Mouse (Mus musculus) G1E (cell line): ENCODE results near the gene Pitpnc1. TPM values are rescaled to one million over a fixed set of nuclear protein-coding genes. Genes with fewer than 3 reads are reported as not detected.

Source experiments
- ATAC-seq: 2 replicates; pipeline ENCODE4 v1.8.0; 2016; ENCODE audit warnings: mild to moderate bottlenecking; ENCODE audit not compliant: insufficient number of reproducible peaks, poor library complexity, low FRiP score, severe bottlenecking; ENCODE audit errors: extremely low read depth
- DNase-seq: peaks from one replicate; pipeline ENCODE4 v3.0.0; 2012; ENCODE audit warnings: low spot score
- H3K27me3 ChIP-seq: 2 replicates; pipeline ENCODE4 v1.6.1; 2012; ENCODE audit warnings: mild to moderate bottlenecking, low read length, inconsistent platforms; ENCODE audit not compliant: insufficient read depth
- H3K36me3 ChIP-seq: replicated peaks from 2 replicates; pipeline ENCODE3; 2012; ENCODE audit warnings: mild to moderate bottlenecking, inconsistent platforms
- H3K4me1 ChIP-seq: 2 replicates; pipeline ENCODE4 v1.6.1; 2012; ENCODE audit warnings: low read depth, low read length, inconsistent platforms, mixed read lengths; ENCODE audit not compliant: insufficient read depth
- H3K4me3 ChIP-seq: 2 replicates; pipeline ENCODE4 v1.5.1; 2012; ENCODE audit warnings: low read depth, mild to moderate bottlenecking, inconsistent platforms, low read length, moderate library complexity, mixed read lengths
- H3K9me3 ChIP-seq: replicated peaks from 2 replicates; pipeline ENCODE4 v1.6.1; 2012; ENCODE audit warnings: inconsistent platforms
- CTCF ChIP-seq: IDR thresholded peaks from 2 replicates; pipeline ENCODE4 v1.5.1; 2012; ENCODE audit warnings: low read depth, low read length, inconsistent platforms, mixed read lengths
- GATA1 ChIP-seq: IDR thresholded peaks from 2 replicates; pipeline ENCODE4 v1.6.1; 2012; ENCODE audit warnings: borderline replicate concordance, low read length, inconsistent platforms, mixed read lengths
- GATA2 ChIP-seq: IDR thresholded peaks from 2 replicates; pipeline ENCODE4 v1.6.1; 2012; ENCODE audit warnings: low read depth, low read length, inconsistent platforms, borderline replicate concordance
- POLR2AphosphoS5 ChIP-seq: IDR thresholded peaks from 2 replicates; pipeline ENCODE4 v1.6.1; 2012; ENCODE audit warnings: low read depth, low read length, inconsistent platforms; ENCODE audit not compliant: insufficient replicate concordance
- TAL1 ChIP-seq: conservative IDR thresholded peaks from 2 replicates; pipeline ENCODE4 v1.6.1; 2012; ENCODE audit warnings: low read depth, low read length, inconsistent platforms, mixed read lengths
- polyA plus RNA-seq: library from polyadenylated mRNA; stranded (reverse); fragments of >175 nt; gene quantifications from 2 replicates; pipeline ENCODE4 v1.2.3, GENCODE M21; 2012
- total RNA-seq, 2 experiments: library from RNA; stranded (forward) in 1 of 2; stranded (reverse) in 1 of 2; fragments of 200-1000 nt in 1 of 2; fragments of >200 nt in 1 of 2; fragmentation: Nextera tagmentation in 1 of 2; gene quantifications; 2 replicates each; pipeline ENCODE4 v1.2.3; 2014 to 2017

Pitpnc1 gene
- total and polyA plus RNA-seq, 3 experiments = 9.9 to 53.5 (median 31.5) TPM

GRCm38 (mm10) chr11:107370476-107370875 lies 100.0 kb downstream of the Pitpnc1 start:
- H3K27me3 ChIP-seq = no peaks in the 10 kb centered on the region
- H3K4me1 ChIP-seq = peaks cover 11% of the 10 kb centered on the region
- no peak for TF ChIP-seq TAL1
- TF ChIP-seq GATA1 = no peak
- TF ChIP-seq POLR2AphosphoS5 = no peak
- no peak for TF ChIP-seq CTCF
- H3K36me3 ChIP-seq = peaks cover 46% of the 10 kb centered on the region
- no peaks in the 10 kb centered on the region for H3K9me3 ChIP-seq
- DNase-seq (no peak), ATAC-seq (no peak)
- no peak overlapping the region for H3K4me3 ChIP-seq

GRCm38 (mm10) chr11:107369661-107370060 lies 100.8 kb downstream of the Pitpnc1 start:
- peaks cover 11% of the 10 kb centered on the region for H3K4me1 ChIP-seq
- TF ChIP-seq GATA1 = no peak
- TF ChIP-seq GATA2 = no peak
- TF ChIP-seq CTCF = no peak
- TF ChIP-seq TAL1 = no peak
- TF ChIP-seq POLR2AphosphoS5 = no peak
- no peak for ATAC-seq
- H3K9me3 ChIP-seq = no peaks in the 10 kb centered on the region
- DNase-seq = no peak
- peaks cover 44% of the 10 kb centered on the region for H3K36me3 ChIP-seq
- no peaks in the 10 kb centered on the region for H3K27me3 ChIP-seq
- H3K4me3 ChIP-seq = no peak overlapping the region

- Histone ChIP-seq H3K9me3 (no peaks in the 10 kb centered on the region), H3K4me3 (no peak overlapping the region), H3K4me1 (no peaks in the 10 kb centered on the region), H3K36me3 (peaks cover 40% of the 10 kb centered on the region), H3K27me3 (no peaks in the 10 kb centered on the region)
- no peak for TF ChIP-seq TAL1
- TF ChIP-seq GATA1 = no peak
- no peak for TF ChIP-seq CTCF
- no peak for TF ChIP-seq POLR2AphosphoS5
- TF ChIP-seq GATA2 = no peak
- DNase-seq = no peak
- no peak for ATAC-seq
Measured at GRCm38 (mm10) chr11:107365938-107366712, 104.4 kb downstream of the Pitpnc1 start.

- Histone ChIP-seq H3K4me1 (peaks cover 7% of the 10 kb centered on the region; the same call in 1 of the 2 replicates), H3K36me3 (peaks cover 64% of the 10 kb centered on the region), H3K27me3 (no peaks in the 10 kb centered on the region), H3K9me3 (no peaks in the 10 kb centered on the region), H3K4me3 (no peak overlapping the region)
- ATAC-seq = no peak
- no peak for DNase-seq
- TF ChIP-seq CTCF = no peak
- TF ChIP-seq GATA1 = no peak
- TF ChIP-seq TAL1 = no peak
Measured at GRCm38 (mm10) chr11:107358695-107359094, 111.8 kb downstream of the Pitpnc1 start.

- Histone ChIP-seq H3K4me1 (peaks cover 9% of the 10 kb centered on the region; the same call in 1 of the 2 replicates), H3K4me3 (no peak overlapping the region), H3K36me3 (peaks cover 69% of the 10 kb centered on the region), H3K9me3 (no peaks in the 10 kb centered on the region), H3K27me3 (no peaks in the 10 kb centered on the region)
- no peak for TF ChIP-seq POLR2AphosphoS5
- TF ChIP-seq GATA2 = no peak
- TF ChIP-seq CTCF = no peak
- TF ChIP-seq GATA1 = no peak
- no peak for TF ChIP-seq TAL1
- ATAC-seq (no peak), DNase-seq (no peak)
Measured at GRCm38 (mm10) chr11:107356224-107356623, 114.3 kb downstream of the Pitpnc1 start.

- no peak for DNase-seq
- peaks cover 69% of the 10 kb centered on the region for H3K36me3 ChIP-seq
- no peak for ATAC-seq
Measured at GRCm38 (mm10) chr11:107355526-107355925, 115.0 kb downstream of the Pitpnc1 start.

More at GRCm38 (mm10) chr11:107355526-107355925, 115.0 kb downstream of the Pitpnc1 start:
- TF ChIP-seq POLR2AphosphoS5 (no peak), CTCF (no peak), GATA1 (no peak), TAL1 (no peak), GATA2 (no peak)
- H3K9me3 ChIP-seq = no peaks in the 10 kb centered on the region
- H3K27me3 ChIP-seq = no peaks in the 10 kb centered on the region
- no peak overlapping the region for H3K4me3 ChIP-seq
- peaks cover 9% of the 10 kb centered on the region; the same call in 1 of the 2 replicates for H3K4me1 ChIP-seq
